Mouse (Mus musculus): Measurements from ENCODE around the gene Otud7a.

Gene Otud7a

GRCm38 (mm10) chr7:63789743-63790142, 345.2 kb downstream of the Otud7a start:
- no peak for DNase-seq

DNA sequence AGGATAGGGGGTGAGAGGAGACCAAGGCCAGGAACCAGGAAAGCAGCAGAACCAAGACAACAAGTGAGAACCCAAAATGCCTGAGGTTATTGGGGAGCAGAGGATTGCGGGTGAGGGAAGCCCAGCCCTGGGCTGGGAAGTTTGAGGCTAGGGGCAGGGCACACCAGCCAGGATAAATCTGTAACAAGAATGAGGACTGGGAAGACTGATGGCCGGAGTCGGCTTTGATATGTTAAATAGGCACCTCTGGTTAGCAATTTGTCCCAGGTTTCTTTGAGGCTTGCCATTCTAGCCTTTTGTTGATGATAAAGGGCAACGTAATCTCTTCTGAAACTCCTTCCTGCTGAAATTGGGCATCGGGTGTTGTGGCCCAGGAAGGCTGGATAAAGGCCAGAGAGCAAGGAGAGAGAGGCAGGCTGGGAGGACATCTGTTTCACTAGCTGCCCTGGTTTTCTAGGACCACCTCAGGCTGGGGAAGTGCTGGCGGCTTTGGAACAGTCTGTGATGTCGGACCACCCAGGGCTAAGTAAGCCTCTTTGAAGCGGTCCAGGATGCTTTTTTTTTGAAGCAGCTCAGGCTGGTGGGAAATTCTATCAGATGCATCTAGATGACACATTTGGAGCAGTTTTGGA, 351.6 kb downstream of the Otud7a start:
- peak; percentile 70 to 77 for DNase-seq

DNA sequence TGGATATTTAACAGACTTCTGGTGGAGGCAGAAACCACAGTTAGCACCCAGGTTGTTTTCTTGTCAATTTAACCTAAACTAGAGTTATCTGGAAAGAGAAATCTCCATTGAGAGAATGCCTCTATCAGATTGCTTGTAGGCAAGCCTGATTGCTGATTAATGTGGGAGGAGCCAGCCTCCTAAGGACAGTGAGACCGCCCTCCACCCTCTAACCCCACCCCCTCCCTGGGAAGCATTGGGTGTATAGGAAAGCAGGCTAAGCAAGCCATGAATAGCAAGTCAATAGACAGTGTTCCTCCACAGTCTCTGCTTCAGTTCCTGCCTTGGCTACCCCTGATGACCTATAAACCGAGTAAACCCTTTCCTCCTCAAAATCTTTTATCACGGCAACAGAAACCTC, 353.9 kb downstream of the Otud7a start:
- no peak for DNase-seq

- no peak for DNase-seq
Measured at GRCm38 (mm10) chr7:63799304-63799703, 354.8 kb downstream of the Otud7a start.

DNA sequence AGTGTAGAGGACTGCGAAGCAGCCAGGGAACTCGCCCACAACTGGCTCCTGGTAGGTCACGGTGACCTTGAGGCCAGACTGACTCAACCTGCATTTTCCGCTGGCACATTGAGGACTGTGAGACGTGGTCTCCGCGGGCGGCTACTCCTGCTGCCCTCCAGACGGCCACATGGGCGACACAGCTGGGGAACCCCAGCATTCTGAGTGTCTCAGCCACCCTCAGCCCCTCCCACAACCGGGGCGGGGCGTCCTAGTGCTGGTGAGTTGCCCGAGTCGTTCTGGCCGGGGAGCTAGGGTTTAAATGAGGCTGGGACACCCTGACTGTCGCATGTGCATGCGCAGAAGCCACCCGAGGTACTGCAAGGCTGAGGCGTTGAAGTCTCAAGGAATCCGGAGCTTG, 358.2 kb downstream of the Otud7a start:
- DNase-seq = no peak

Measured in cerebellum, adult 18-20 months (tissue).